14 mouse cellular contexts compared by ENCODE assay signal in genomic region chr14:72604077-72604476, GRCm38 (mm10).
DNase-seq lines count a peak whose midpoint lies in the region; ATAC-seq and TF ChIP-seq lines count a peak whose summit lies in the region.
"Had no signal": no experiment of that assay in that cellular context is flagged by ENCODE, and none has a peak within 500 bp of the region (broad histone marks: within the 10 kb centered on the region; RNA-seq: fewer than 3 reads in every experiment).

No protein-coding gene starts in this region.

- WGBS in lung, postnatal 0 days = 95% methylated on average over 3 of the region's 3 CpGs
- WGBS in intestine, embryonic 15.5 days = 85% methylated on average over 3 of the region's 3 CpGs

- no peak for TF ChIP-seq CTCF in lung, postnatal 0 days (IDR thresholded peaks at IDR 0.05)

- H3K4me1 ChIP-seq in lung, postnatal 0 days (ENCODE audit: insufficient read depth, low read depth, low read length) = peaks cover 8% of the 10 kb centered on the region; the same call in 1 of the 2 replicates
- peaks cover 8% of the 10 kb centered on the region; the same call in 1 of the 2 replicates for H3K4me1 ChIP-seq in intestine, embryonic 15.5 days (replicated peaks)

- ATAC-seq in lung, postnatal 0 days = no peak
- peak; percentile 44; the same call in 1 of the 2 replicates for ATAC-seq in intestine, embryonic 15.5 days
- ATAC-seq in monocyte, adult 5-6 weeks (replicated peaks; ENCODE audit: insufficient number of reproducible peaks, low FRiP score, low TSS enrichment, poor library complexity, severe bottlenecking) = peak; percentile 93
- ATAC-seq: forebrain, embryonic 13.5 days had no signal

- no peak for TF ChIP-seq EP300 in lung, postnatal 0 days (IDR thresholded peaks at IDR 0.05)

- peak; percentile 22 for DNase-seq in lung, postnatal 0 days (ENCODE audit: low spot score)
- DNase-seq in lung, postnatal 4 days = no peak
- peak; percentile 27 for DNase-seq in MN1 (ENCODE audit: low spot score)
- DNase-seq in retina, postnatal 1 day = no peak
- DNase-seq in left cerebral cortex, postnatal 36 days (ENCODE audit: low spot score in 2 of 2) = no peak
- DNase-seq: cerebellum, postnatal 10 days; heart, postnatal 4 days; thymus, postnatal 36 days had no signal

- H3K4me3 ChIP-seq in lung, postnatal 0 days (ENCODE audit: low read depth, low read length) = no peak overlapping the region
- H3K4me3 ChIP-seq in intestine, embryonic 15.5 days (replicated peaks) = no peak overlapping the region
- H3K4me3 ChIP-seq: forebrain, embryonic 13.5 days; kidney, embryonic 15.5 days; left cerebral cortex, adult 2 months; neural tube, embryonic 12.5 days had no signal

- H3K4me2 ChIP-seq in lung, postnatal 0 days (replicated peaks; ENCODE audit: low read depth, low read length) = no peak overlapping the region
- no peak overlapping the region for H3K4me2 ChIP-seq in intestine, embryonic 15.5 days (replicated peaks)
- H3K4me2 ChIP-seq: kidney, embryonic 15.5 days had no signal

- H3K36me3 ChIP-seq in lung, postnatal 0 days (ENCODE audit: insufficient read depth, low read length) = no peaks in the 10 kb centered on the region
- H3K36me3 ChIP-seq in intestine, embryonic 15.5 days = no peaks in the 10 kb centered on the region
- H3K36me3 ChIP-seq: kidney, embryonic 15.5 days; neural tube, embryonic 12.5 days had no signal

- no peaks in the 10 kb centered on the region for H3K9me3 ChIP-seq in lung, postnatal 0 days (ENCODE audit: low read length)
- H3K9me3 ChIP-seq in intestine, embryonic 15.5 days = no peaks in the 10 kb centered on the region
- H3K9me3 ChIP-seq: forebrain, embryonic 13.5 days; kidney, embryonic 15.5 days; neural tube, embryonic 12.5 days had no signal

- no peak overlapping the region for H3K27ac ChIP-seq in lung, postnatal 0 days (ENCODE audit: low read length)
- no peak overlapping the region for H3K27ac ChIP-seq in intestine, embryonic 15.5 days
- H3K27ac ChIP-seq: forebrain, embryonic 13.5 days; kidney, embryonic 15.5 days; neural tube, embryonic 12.5 days had no signal

- intact Hi-C loops in left cerebral cortex, postnatal 36 days (cut with DNase I) = loop anchor here (5.0 kb wide), 1 partner anchor 103 kb away; no protein-coding TSS in a partner anchor

- no peaks in the 10 kb centered on the region for H3K27me3 ChIP-seq in lung, postnatal 0 days (replicated peaks; ENCODE audit: insufficient read depth, low read length)
- H3K27me3 ChIP-seq in intestine, embryonic 15.5 days (replicated peaks) = no peaks in the 10 kb centered on the region
- H3K27me3 ChIP-seq: forebrain, embryonic 13.5 days; kidney, embryonic 15.5 days; neural tube, embryonic 12.5 days had no signal

- H3K9ac ChIP-seq in lung, postnatal 0 days (replicated peaks; ENCODE audit: low read depth) = no peak overlapping the region
- no peak overlapping the region for H3K9ac ChIP-seq in intestine, embryonic 15.5 days
- H3K9ac ChIP-seq: forebrain, embryonic 13.5 days; kidney, embryonic 15.5 days; neural tube, embryonic 12.5 days had no signal

Comparison
In these comparisons a context has a peak if more than half of its experiments do, and no peak if none do; other contexts are left out.
1. DNase-seq: peak in lung, postnatal 0 days (single experiment) and MN1 (single experiment); none in lung, postnatal 4 days (0 of 2), retina, postnatal 1 day (single experiment) and left cerebral cortex, postnatal 36 days (0 of 2).